Mouse (Mus musculus): ENCODE measurements around the gene Cd209e.
"Not testable (repeated sequence)": the region's sequence is repeated elsewhere in the genome, so short reads cannot be mapped to it uniquely, and the experiment has no call there.

Gene Cd209e

DNA sequence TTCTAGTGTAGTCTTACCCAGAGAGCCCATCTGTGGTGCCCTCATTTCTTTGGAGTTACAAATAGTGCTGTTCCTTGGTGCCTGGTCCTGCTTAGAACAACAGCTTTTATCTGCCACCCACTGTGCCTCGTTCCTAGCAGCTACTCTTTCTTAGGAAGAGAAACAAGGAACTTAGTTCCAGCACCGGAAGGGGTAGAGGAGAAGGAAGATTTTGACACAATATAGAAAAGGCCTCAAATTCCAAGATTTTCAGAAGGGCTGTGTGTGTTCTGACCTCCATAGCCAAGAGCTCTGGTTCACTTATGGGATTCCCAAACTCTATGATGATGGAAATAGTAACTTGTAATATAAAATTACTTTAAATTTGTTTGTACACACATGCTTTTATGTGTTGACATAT lies at the start of gene Cd209e:
Gene Cd209e (minus strand): TSS at position 101 of the 400 bp plus-strand sequence.
- no peak for DNase-seq (ENCODE audit: low spot score in 2 of 2)

DNA sequence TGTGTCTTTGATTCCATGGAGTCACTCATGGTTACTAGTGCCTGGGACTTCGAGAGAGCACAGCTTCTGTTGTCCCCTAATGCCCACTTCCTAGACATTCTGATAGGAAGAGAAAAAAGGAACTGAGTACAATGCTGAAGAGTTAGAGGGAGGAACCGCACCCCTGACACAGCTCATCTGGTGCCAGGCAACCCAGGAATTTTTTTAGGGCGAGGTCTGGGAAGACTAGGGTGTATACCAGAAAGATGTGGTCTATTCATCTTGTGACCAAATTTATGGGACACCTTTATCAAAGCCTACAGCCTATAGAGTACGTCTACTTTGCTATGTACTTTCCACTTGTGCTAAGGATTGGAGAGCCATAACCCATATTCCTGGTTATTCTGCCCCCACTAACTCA lies 24.3 kb upstream of the Cd209e start, which contains the start of gene Cd209d:
Gene Cd209d (minus strand): TSS at position 101 of the 400 bp plus-strand sequence.
- DNase-seq (ENCODE audit: low spot score in 2 of 2) = no peak

DNA sequence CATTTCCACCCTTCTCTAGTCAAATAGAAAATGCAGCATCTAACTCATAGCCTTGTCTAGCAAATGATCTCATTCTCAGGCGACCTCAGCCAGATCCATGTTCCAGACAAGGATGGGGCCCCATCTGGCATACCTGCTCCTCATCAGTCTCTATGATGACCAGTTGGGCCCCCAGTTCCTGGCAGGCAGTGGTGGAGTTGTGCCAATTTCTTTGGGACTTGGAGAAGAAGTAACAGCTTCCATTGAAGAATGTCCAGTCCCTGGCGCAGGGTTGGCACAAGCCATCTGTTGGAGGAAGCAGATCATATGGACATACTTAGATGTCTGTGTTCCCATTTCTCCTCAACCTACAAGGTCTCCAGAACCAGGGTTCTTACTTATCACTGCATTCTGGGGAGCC lies 22.0 kb upstream of the Cd209e start:
- no peak for DNase-seq (ENCODE audit: low spot score in 2 of 2)

DNA sequence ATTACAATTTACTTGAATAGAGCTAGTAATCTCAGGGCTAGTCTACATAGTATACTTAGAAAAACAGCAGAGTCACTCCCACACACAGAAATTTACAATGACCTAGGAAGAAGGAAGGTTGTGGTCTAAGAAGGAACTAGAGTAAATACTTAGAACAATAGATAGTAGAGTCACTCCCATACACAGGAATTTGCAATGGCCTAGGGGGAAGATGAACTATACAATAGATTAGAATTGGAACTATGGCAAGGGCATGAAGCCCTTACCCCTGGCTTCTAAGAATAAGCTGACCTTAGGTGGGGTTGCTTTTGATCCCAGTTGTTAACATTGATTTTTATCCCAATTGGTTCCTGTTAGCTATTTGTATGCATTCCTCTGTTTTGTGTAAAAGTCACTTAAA lies 8.6 kb upstream of the Cd209e start:
- not testable (repeated sequence) for DNase-seq (ENCODE audit: low spot score in 2 of 2)

DNA sequence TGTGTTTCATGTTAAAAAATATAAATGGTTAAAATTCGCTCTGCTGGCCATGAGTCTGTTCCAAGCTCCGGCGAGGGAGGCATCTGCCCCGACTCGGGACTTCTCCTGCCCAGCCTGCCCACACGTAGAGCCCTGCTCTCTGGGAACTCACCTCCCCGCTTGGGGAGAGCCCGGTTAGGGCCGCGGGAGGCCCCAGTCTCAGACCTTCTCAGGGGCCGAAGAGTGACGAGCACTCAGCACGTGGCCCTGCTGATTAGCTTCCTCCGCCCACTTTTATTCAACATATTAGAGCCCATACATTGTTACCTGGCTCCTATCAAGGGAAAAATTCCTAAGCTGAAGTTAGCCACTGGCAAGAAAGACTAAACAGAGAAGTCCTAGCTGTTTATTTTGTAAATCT lies 51.0 kb downstream of the Cd209e start:
- peak; percentile 1 to 17 for DNase-seq (ENCODE audit: low spot score in 2 of 2)

All from spleen, postnatal 14 days (tissue).